Mouse (Mus musculus) Patski (cell line): Measurements from ENCODE around the gene Il17d. TPM values are rescaled to one million over a fixed set of nuclear protein-coding genes. Genes with fewer than 3 reads are reported as not detected.
A peak's percentile ranks its signal among the peaks of the same experiment; 100 is the strongest.

Source experiments
- ATAC-seq: fragments of 100-300 bp; one replicate; pipeline ENCODE4 v1.8.0; 2021
- CTCF ChIA-PET: fragments of 350-600 bp; sonication (Branson Sonifier 250); formaldehyde crosslinking; loops from one replicate; lab custom pipeline; 2022; ENCODE audit warnings: inconsistent platforms; lab: Charles Lee
- POLR2A ChIA-PET: fragments of 350-600 bp; sonication (Branson Sonifier 250); formaldehyde crosslinking; loops from one replicate; lab custom pipeline; 2022; ENCODE audit warnings: antibody characterized with exemption, inconsistent platforms; lab: Charles Lee
- DNase-seq: peaks from one replicate; pipeline ENCODE4 v3.0.0-alpha.2; 2011; ENCODE audit warnings: low read depth, low spot score
- H3K27me3 ChIP-seq: fragments of 371-371 bp; one replicate; pipeline ENCODE4 v1.5.1; 2021
- CTCF ChIP-seq: fragments of 100-300 bp; IDR thresholded peaks from one replicate; pipeline ENCODE4 v1.5.1; 2021
- in situ Hi-C: fragments of 300-500 bp; cut with MboI; formaldehyde crosslinking; loops from 3 replicates; pipeline ENCODE4 v1.11.1; 2018; ENCODE audit warnings: low pct_unique_long_range_greater_than_20kb, mixed read lengths
- polyA plus RNA-seq: library from polyadenylated mRNA; unstranded; gene quantifications from one replicate; pipeline ENCODE4 v1.2.3, GENCODE M21; 2021

Gene Il17d
- polyA plus RNA-seq: 1.1 TPM

GRCm38 (mm10) chr14:57524671-57525387 is at the start of gene Il17d:
Gene Il17d (plus strand): TSS chr14:57524777.
- no peak for TF ChIP-seq CTCF
- CTCF ChIA-PET: no interaction called here
- POLR2A ChIA-PET: no interaction called here
- ATAC-seq (peak; percentile 28), DNase-seq (no peak)
- peaks cover 8% of the 10 kb centered on the region for H3K27me3 ChIP-seq
- in situ Hi-C loops: loop anchor here (5.0 kb wide), 1 partner anchor 82 kb away; no protein-coding TSS in a partner anchor

- ATAC-seq (no peak), DNase-seq (no peak)
- no peaks in the 10 kb centered on the region for H3K27me3 ChIP-seq
- CTCF ChIA-PET: interaction anchor here (1.1 to 1.3 kb wide), 2 partner anchors 14 to 174 kb away, joined by 3 read pairs; no protein-coding TSS in a partner anchor
- POLR2A ChIA-PET: no interaction called here
- in situ Hi-C loops: no loop called here
- no peak for TF ChIP-seq CTCF
These were observed 49.5 kb upstream of the Il17d start for GRCm38 (mm10) chr14:57475057-57475456.

GRCm38 (mm10) chr14:57482262-57482661 is 42.3 kb upstream of the Il17d start:
- H3K27me3 ChIP-seq: no peaks in the 10 kb centered on the region
- POLR2A ChIA-PET: no interaction called here
- ATAC-seq (no peak), DNase-seq (no peak)
- no peak for TF ChIP-seq CTCF
- in situ Hi-C loops: no loop called here
- CTCF ChIA-PET: no interaction called here

GRCm38 (mm10) chr14:57484183-57484582 is 40.4 kb upstream of the Il17d start:
- in situ Hi-C loops: no loop called here
- ChIA-PET CTCF (no interaction called here), POLR2A (no interaction called here)
- H3K27me3 ChIP-seq: no peaks in the 10 kb centered on the region
- TF ChIP-seq CTCF: no peak
- ATAC-seq (no peak), DNase-seq (no peak)

- H3K27me3 ChIP-seq: no peaks in the 10 kb centered on the region
- ChIA-PET POLR2A (no interaction called here), CTCF (interaction anchor here (1.2 to 1.4 kb wide), 2 partner anchors 10 to 27 kb away, joined by 3 read pairs; no protein-coding TSS in a partner anchor)
- in situ Hi-C loops: no loop called here
- ATAC-seq (no peak), DNase-seq (no peak)
- TF ChIP-seq CTCF: no peak
These were observed 34.9 kb upstream of the Il17d start for GRCm38 (mm10) chr14:57489696-57490095.

- ChIA-PET POLR2A (interaction anchor here (1.1 kb wide), 1 partner anchor 18 kb away, joined by 3 read pairs; no protein-coding TSS in a partner anchor), CTCF (no interaction called here)
- TF ChIP-seq CTCF: no peak
- in situ Hi-C loops: no loop called here
- ATAC-seq (no peak), DNase-seq (no peak)
- no peaks in the 10 kb centered on the region for H3K27me3 ChIP-seq
These were observed 30.7 kb upstream of the Il17d start for GRCm38 (mm10) chr14:57493840-57494239.

GRCm38 (mm10) chr14:57503729-57504128 is 20.8 kb upstream of the Il17d start:
- in situ Hi-C loops: no loop called here

GRCm38 (mm10) chr14:57509554-57509953 is 15.0 kb upstream of the Il17d start:
- ChIA-PET POLR2A (no interaction called here), CTCF (no interaction called here)
- in situ Hi-C loops: no loop called here
- TF ChIP-seq CTCF: no peak
- no peaks in the 10 kb centered on the region for H3K27me3 ChIP-seq
- DNase-seq (no peak), ATAC-seq (no peak)

More at GRCm38 (mm10) chr14:57503729-57504128, 20.8 kb upstream of the Il17d start:
- POLR2A ChIA-PET: no interaction called here
- H3K27me3 ChIP-seq: no peaks in the 10 kb centered on the region
- no peak for TF ChIP-seq CTCF
- CTCF ChIA-PET: no interaction called here
- DNase-seq (no peak), ATAC-seq (no peak)

- ATAC-seq (no peak), DNase-seq (no peak)
- CTCF ChIA-PET: no interaction called here
- no peak for TF ChIP-seq CTCF
- H3K27me3 ChIP-seq: no peaks in the 10 kb centered on the region
- in situ Hi-C loops: no loop called here
- POLR2A ChIA-PET: no interaction called here
These were observed 9.3 kb upstream of the Il17d start for GRCm38 (mm10) chr14:57515156-57515762.

- in situ Hi-C loops: no loop called here
- ATAC-seq (no peak), DNase-seq (no peak)
- no peak for TF ChIP-seq CTCF
- no peaks in the 10 kb centered on the region for H3K27me3 ChIP-seq
- CTCF ChIA-PET: no interaction called here
- POLR2A ChIA-PET: no interaction called here
These were observed 7.6 kb upstream of the Il17d start for GRCm38 (mm10) chr14:57517001-57517400.

GRCm38 (mm10) chr14:57523762-57524161 is 815 bp upstream of the Il17d start:
- H3K27me3 ChIP-seq: peaks cover 8% of the 10 kb centered on the region
- DNase-seq (no peak), ATAC-seq (no peak)
- no peak for TF ChIP-seq CTCF
- ChIA-PET CTCF (interaction anchor here (1.6 kb wide), 1 partner anchor 16 kb away, joined by 3 read pairs; no protein-coding TSS in a partner anchor), POLR2A (no interaction called here)
- in situ Hi-C loops: no loop called here
